Mouse (Mus musculus): ENCODE measurements around the gene Bag6.

Bag6 gene

DNA sequence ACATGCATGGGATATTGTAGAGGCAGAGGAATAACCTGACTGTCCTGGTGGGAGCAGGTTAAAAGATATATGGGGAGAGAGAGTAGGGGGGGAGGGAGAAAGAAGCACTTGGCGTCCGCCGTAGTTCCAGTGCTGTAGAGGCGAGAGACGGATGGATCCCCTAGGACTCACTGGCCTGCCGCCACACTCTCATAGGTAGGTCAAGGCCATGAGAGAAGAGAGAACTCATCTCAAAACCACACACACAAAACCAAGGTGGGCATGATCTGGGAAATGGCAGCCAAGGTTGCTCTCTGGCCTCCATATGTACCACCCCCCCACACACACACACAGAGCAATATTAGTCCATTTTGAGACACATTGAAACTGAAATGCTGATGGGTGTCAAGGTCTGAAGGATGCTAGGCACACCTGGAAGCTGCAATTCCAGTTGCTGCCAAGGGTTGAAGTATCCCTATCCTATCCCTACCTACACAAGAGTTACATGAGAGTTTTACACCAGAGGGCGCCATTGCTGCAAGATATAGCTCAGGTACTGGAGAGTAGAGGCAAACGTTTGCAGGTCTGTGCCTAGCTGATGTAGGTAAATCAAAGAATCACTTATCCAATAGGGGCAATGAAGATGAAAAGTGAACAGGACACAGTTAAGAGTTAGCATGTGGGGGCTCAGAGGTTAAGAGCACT is 31.5 kb downstream of the Bag6 start:
- DNase-seq (ENCODE audit: low read depth, low spot score): peak; percentile 67

DNA sequence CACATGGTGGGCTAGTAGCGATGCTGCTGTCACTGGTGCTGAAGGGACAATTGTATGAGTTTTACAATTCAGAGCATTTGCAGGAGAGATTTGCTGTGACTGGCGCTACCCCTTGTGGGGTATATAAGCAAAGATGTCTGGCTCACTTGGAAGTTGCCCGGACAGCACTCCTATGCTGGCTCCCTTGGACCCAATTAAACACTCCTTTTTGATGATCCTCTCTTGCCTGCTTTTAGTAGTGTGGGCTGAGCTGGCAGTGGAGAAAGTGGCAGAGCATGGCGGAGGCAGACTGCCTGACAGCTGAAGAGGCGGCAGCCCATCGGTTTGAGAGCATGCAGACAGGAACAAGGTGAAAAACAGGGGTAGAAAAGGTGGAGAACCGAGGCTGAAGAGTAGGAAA is 32.8 kb downstream of the Bag6 start:
- no peak for DNase-seq (ENCODE audit: low read depth, low spot score)

DNA sequence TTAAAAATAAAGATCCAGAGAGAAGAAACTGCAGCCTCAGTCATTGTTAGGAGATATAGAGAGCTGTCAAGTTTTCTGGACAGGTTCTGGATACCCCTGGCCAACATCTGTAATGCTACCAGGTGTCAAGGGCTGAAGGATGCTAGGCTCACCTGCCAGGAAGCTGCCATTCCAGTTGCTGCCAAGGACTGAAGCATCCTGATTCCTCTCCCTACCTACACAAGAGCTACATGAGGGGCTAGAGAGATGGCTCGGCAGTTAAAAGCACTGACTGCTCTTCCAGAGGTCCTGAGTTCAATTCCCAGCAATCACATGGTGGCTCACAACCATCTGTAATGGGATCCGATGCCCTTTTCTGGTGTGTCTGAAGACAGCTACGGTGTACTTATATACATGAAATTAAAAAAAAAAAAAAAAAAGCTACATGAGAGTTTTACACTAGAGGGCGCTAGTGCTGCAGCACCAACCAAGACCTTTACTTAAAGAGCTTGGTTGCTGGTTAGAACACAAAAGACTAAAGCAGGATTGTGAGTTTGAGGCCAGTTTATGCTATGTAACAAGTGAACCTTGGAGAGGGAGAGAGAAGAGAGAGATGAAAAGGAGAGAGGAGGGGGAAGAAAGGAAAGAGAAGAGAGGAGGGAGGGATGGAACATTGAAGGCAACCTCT is 33.7 kb downstream of the Bag6 start:
- DNase-seq (ENCODE audit: low read depth, low spot score): peak; percentile 68

DNA sequence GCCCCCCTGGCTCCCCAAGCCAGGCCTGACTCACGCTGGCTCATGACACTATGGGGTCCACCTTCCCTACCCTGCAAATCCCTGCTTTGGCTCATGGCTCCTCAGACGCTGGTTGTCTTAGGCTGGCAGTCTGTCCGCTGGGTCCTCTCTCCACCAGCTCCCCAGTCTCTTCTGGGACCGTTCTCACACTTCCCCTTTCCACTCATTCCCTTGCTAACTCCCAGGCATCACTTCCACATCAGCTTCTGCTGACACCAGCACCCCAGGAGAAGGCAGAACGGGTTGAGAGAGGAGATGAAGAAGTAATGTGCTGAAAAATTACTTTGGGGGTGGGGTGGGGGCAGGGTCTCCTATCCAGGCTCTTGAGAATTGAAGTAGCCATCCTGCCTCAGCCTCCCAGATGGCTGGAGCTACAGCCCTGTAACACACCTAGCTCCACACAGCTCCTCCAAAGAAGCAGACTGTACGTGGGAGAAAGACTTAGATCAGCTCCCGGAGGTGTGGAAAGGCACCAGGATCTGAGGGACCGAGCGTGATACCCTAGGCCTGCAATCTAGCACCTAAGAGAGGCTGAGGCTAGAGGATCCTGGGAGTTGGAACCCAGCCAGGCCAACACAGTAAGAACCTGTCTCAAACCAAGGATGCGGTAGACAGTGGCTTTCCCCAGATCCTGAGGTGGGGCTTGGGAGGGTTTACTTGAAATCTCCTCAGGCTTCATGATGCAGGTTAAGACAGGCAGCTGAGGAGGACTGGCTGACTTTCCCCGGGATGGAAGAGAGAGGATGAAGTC is 37.7 kb downstream of the Bag6 start:
- peak; percentile 69 for DNase-seq (ENCODE audit: low read depth, low spot score)

DNA sequence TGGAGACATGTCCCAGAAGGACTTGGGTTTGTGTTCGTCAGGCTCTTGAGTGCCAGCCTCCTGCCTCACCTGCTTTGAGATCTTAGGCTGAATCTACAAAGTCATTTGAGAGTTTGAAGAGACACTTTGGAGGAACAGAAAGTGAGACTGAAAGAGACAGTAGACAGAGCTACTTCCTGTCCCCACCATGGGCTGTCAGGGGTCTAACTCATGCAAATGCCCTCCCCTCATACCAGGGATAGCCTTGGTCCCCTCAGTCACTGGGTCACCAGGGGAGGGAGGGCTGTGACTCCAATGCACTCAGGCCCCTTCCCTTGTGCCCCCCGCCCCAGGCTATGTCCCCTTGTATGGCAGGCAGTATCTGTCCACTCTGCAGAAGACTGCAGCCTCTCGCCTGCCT is 38.4 kb downstream of the Bag6 start:
- DNase-seq (ENCODE audit: low read depth, low spot score): no peak

DNA sequence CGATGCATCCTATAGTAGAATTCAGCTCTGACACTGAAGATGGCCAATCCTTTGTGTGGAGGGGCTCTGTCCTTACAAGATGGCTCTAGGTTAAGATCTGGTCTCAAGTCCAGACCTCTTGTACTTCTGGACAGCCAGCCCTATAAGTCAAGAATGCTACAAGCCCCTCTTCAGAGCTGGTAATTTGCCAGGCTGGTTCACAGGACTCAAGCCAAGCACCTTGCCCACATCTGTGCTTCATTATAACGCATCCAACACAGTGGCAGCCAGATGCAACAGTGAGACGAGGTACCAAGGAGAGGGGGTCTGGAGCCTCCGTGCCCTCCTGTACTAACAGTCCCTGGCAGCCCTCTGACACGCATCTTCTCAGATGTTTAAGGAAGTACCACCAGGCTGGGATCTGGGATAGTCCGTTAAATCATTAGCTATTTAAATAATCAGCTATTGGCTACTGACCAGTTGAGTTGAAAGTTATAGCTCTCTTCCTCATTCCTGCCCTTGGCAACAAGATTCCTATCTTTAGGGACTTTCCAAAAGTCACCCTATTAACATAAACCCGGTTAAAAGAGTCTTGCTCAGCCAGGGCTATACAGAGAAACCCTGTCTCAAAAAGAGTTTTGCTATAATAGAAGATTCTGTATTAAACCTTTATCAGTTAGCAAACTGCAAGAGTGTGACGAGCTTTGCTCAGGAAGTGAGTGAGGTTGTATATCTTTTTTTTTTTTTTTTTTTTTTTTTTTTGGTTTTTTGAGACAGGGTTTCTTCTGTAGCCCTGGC is 39.4 kb downstream of the Bag6 start:
- no peak for DNase-seq (ENCODE audit: low read depth, low spot score)

DNA sequence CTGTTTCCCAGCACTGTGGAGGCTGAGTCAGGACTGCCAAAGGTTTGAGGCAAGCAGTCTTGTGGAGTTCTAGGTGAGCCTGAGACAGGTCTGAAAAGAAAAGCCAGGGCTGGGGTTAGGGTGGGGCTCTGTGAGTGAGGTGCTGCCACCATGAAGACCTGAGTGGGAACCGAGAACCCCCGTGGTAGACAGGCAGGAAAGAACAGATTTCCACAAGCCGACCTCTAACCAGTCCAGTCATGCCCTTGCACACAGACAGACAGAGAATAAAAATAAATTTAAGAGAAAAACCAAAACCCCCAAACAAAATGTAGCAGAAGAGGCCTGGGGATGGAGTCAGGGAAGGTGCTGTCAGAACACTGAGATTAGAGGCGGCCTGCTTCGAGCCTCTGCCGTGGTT is 40.4 kb downstream of the Bag6 start:
- no peak for DNase-seq (ENCODE audit: low read depth, low spot score)

DNA sequence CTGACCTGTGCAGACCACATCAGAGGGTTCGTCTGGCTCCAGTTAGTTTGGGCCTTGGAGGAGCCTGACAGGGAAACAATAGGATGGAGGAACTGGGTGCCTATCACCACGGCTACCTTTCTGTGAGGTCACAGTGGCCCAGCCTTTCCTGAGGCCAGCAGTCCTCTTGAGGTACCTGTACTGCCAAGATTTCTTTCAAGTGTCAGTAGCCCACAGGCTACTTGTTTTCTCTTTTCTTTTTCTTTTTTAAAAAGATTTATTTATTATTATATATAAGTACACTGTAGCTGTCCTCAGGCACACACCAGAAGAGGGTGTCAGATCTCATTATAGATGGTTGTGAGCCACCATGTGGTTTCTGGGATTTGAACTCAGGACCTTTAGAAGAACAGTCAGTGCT is 41.0 kb downstream of the Bag6 start, which contains the start of gene Aif1:
TSS of gene Aif1 (minus strand) at position 101 of the 400 bp plus-strand sequence.
- DNase-seq (ENCODE audit: low read depth, low spot score): no peak

DNA sequence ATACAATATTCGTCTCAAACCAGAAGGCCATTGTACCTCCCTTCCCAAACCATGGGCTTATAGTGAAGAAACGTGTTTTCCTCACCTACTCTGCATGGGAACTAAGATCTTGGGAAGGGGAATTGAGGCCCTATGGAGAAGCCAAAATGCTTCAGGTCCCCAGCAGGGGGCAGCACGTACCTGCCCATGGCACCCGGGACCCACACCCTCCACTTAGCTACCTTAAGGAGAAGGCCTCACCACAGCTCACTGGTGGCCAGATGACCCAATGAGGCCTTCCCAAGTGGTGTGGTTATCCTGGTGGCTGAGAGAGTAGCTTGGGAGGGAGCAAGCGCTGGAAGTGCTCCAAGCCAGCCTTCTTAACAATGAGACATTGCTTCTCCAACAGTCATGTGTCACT is 43.5 kb downstream of the Bag6 start:
- DNase-seq (ENCODE audit: low read depth, low spot score): no peak

DNA sequence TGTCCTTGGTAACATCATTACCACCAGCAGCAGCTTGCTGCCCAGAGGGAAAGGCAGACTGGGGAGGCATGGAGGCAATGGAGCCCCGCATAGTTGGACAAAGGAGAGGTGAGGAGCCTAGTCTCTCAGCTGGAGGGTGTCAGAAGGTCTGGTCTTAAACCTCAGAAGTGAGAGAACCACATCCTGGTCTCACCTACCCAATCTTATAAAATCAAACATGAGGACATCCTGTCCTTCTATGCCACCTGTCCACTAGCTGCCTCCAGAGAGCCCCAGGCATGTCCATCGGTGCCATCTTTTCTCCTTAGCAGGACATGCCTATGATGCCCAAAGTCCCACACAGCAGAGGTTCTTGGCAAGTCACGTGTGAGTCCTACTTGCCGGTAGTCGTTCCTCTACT is 45.1 kb downstream of the Bag6 start:
- DNase-seq (ENCODE audit: low read depth, low spot score): no peak

DNA sequence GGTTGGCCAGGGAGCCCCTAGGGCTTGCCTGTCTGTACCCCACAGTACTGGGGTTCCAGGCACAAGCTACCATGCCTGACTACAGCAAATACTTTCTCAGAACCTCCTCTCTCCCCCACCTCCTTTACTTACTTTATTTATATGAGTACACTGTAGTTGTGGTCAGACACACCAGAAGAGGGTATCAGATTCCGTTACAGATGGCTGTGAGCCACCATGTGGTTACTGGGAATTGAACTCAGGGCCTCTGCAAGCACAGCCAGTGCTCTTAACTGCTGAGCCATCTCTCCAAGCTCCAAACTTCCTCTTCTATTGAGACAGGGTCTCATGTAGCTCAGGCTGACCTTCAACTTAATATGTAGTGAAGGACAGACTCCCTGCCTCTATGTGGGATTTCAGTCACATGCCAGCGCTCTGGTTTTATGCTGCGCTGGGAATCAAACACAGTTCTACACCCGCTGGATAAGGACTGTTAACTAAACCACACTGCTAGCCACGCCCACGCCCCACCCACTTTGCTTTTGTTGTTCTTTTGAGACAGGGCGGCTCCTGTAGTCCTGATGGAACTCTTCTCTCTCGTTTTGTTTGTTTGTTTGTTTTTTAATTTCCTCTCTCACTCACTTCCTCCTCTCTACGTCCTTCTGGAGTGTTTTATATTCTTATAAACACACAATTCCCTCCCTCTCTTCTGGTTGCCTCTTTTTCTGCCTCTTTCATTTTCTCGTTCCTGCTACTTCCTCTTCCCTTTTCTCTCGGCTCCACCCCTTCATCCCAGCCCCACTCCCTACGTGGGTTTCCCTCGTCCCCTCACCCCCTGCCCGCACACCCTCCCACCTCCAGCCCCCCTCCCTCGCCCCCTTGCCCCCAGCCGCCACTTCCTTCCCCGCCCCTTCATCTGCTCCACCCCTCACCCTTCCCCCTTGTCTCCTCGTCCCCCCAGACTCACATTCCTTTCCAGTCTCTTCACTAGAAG is 50.9 kb downstream of the Bag6 start:
- DNase-seq (ENCODE audit: low read depth, low spot score): no peak

DNA sequence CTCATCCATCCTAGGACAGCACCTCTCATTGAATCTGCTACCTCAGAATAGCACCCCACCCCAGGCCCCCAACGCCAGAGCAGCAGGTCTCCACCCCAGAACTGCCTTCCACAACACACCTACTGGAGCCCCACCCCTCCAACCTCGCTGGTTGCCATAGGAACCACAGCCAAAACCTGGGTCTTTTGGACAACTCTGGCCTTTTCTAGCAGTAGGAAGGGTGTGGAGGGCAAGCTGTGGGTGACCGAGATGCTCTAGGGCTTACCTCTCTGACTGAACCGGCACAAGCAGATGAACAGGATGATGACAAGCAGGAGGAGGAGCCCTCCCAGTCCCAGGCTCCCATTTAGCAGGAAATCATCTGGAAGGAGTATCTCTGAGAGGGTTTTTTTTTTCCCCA is 51.7 kb downstream of the Bag6 start:
- DNase-seq (ENCODE audit: low read depth, low spot score): no peak

DNA sequence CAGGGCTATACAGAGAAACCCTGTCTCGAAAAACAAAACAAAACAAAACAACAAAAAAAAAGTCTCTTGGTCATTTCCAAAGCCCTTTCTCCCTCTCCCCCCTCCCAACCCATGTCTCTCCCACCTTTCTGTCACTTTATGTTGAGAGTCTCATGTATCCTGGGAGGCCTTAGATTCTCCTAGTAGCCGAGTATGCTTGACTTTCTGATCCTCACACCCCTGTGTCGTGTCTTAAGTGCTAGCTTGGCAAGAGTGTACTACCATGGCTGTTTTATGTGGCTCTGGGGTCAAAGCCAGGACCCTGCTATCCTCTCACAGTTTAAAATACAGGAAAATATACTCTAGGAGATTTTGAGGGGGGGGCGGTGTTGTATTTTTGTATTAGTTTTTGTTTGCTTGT is 52.4 kb downstream of the Bag6 start:
- DNase-seq (ENCODE audit: low read depth, low spot score): no peak

DNA sequence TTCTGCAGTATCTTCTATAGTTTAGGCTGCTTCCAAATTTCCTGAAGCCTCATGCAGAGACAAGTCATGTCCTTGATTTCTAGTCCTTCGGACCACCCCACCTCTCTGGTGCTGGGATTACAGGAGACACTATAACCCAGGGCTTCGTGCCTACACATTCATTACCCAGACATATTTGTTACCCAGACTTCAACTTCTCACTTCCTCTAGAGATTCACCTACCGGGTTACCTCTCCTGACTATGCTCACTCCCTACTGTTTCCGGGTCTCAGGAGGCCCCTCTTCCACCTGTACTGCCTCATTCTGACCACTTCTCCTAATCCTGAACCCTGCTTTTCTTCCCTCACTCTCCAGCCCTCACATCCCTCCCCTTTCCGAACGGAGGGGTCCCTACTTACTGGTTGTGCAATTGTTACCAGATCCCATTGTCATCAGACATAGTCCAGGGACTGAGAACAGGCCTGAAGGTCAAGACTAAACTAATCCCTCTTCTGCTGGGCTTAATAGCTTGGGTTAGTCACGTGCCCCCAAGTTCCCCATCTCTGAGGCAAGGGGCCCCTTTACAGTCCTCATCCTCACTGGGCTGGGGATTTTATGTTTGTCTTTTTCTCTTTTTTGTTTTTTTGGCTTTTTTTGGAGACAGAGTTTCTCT is 53.1 kb downstream of the Bag6 start, which contains the start of gene Lst1:
TSS of gene Lst1 (minus strand) at position 481 of the 652 bp plus-strand sequence.
- no peak for DNase-seq (ENCODE audit: low read depth, low spot score)

DNA sequence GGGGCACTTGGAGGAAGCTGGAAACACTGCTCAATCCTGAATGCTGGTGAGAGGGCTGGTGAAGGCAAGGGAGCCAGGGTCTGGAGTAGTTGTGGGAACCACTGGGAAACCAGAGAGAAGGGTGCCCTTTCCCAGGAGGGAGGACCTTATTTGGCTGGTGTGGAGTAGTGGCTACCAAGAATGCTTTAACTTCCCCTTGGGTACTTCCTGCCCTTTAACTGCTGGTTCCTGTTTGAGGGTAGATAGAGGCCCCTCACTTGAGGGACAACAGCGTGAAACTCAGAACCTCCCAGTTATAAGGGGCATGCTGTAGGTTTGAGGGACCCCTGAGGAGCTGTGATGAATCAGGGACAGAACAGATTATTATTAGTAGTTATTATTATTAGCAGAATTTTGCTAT is 54.2 kb downstream of the Bag6 start:
- no peak for DNase-seq (ENCODE audit: low read depth, low spot score)

DNA sequence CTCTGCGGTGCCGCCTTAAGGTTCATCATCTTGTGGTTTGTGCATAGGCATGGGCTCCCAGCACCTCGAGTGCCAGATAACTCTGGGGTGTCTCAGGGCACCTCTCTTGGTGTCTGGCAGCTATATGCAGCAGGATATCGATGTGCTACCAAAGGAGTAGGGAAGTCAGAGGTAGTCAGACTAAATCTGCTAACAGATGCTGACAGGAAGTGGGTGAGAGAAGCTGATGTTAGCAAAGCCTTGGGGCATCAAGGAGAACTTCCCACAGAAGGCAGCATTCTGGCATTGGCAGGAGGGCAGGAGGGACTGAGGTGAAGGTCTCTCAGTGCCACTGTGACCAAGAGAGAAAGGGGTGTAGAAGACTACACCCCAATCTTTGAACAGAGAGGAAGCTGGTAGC is 55.1 kb downstream of the Bag6 start:
- DNase-seq (ENCODE audit: low read depth, low spot score): no peak

DNA sequence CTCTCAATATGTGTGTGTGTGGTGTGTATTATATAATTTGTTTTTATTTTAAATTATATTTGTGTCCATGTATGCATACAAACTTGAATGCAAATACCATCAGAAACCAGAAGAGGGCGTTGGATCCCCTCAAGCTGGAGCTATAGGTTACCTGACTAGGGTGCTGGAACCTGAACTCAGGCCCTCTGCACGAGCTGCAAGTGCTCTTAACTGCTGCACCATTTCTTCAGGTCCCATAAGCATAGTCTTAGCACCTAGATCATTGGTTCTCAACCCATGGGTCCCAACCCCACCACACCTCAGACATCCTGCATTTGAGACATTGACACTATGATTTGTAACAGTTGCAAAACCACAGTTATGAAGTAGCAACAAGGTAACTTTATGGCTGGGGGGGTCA is 56.7 kb downstream of the Bag6 start:
- no peak for DNase-seq (ENCODE audit: low read depth, low spot score)

DNA sequence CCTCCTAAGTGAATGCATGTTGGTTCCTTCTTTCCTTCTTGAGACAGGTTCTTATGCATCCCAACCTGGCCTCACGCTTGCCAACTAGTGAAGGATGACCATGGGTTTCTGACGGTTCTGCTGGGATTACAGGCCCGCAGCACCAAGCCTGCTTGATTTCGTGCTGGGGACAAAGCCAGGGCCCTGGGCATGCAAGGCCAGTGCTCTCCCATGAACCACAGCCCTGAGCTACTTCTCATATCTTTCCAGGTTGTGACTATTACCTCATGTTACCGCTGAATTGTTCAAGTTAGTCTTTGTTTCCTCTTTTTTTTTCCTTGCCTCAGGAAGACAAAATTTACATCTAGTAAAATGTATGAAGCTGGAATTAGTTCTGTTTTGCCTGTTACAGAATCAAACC is 57.9 kb downstream of the Bag6 start:
- no peak for DNase-seq (ENCODE audit: low read depth, low spot score)

DNA sequence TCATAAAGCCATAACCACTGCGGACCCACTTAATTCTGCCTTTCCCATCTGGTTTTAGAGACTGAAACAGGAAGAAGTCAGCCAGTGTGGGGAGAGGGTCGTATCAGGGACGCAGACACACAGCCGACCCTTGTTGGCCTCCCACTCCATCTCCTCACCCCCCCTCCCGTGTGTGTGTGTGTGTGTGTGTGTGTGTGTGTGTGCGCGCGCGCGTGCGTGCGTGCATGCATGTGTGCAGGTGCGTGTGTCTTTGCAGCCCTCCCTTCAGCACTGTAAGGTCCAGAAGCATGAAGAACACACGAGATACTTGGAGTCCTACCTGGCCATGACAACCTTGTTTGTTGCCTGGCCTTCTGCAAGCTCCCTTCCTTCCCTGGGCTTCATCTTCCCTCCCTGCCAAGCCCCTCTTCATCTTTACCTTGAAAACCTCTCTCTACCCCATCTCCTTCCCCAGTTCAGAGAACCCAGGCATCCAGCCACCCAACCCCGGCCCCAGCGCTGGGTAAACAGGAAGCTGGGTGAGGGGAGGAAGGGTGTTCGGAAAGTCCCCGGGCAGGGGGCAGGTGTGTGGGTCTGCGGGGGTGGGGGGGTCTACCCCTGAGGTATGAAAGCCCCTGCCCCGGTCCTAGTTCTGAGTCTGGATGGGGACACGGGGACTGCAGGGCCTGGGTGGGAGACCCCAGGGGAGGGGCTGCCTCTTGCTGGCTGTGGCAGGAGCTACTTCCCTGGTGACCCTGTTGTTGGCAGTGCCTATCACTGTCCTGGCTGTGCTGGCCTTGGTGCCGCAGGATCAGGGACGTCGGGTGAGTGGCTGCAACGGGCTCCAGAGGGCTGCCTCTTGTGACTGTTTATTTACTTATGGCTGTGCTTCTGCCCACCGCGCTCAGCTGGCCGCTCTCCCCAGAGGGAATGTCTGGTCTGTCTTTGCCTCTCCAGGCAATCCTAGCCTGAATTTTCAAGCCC is 59.2 kb downstream of the Bag6 start, which contains the start of gene Ltb:
TSS of gene Ltb (plus strand) at position 559 of the 963 bp plus-strand sequence.
- no peak for DNase-seq (ENCODE audit: low read depth, low spot score)
